Mouse (Mus musculus) small intestine, adult 2 months (tissue): ENCODE results near the gene Fndc3b. TPM values are rescaled to one million over a fixed set of nuclear protein-coding genes. Genes with fewer than 3 reads are reported as not detected.

ENCODE experiments used
- H3K27ac ChIP-seq: fragments of 200-500 bp; 2 replicates; pipeline ENCODE4 v1.5.1; 2012; ENCODE audit warnings: low read depth, low read length, control low read depth, inconsistent platforms; ENCODE audit not compliant: insufficient read depth
- H3K27me3 ChIP-seq: fragments of 200-500 bp; 2 replicates; pipeline ENCODE4 v1.6.1; 2012; ENCODE audit warnings: mild to moderate bottlenecking, moderate library complexity, low read length, inconsistent platforms; ENCODE audit not compliant: control insufficient read depth, insufficient read depth
- H3K36me3 ChIP-seq: fragments of 200-500 bp; 2 replicates; pipeline ENCODE4 v1.6.1; 2012; ENCODE audit warnings: mild to moderate bottlenecking, low read length, control low read depth, inconsistent platforms; ENCODE audit not compliant: control insufficient read depth, insufficient read depth
- H3K4me1 ChIP-seq: fragments of 200-500 bp; 2 replicates; pipeline ENCODE4 v1.6.1; 2012; ENCODE audit warnings: low read length, inconsistent platforms, mixed read lengths; ENCODE audit not compliant: control insufficient read depth, insufficient read depth, insufficient read length
- H3K4me3 ChIP-seq: fragments of 200-500 bp; 2 replicates; pipeline ENCODE4 v1.5.1; 2012; ENCODE audit warnings: low read depth, mild to moderate bottlenecking, control low read depth, inconsistent platforms, low read length, moderate library complexity
- CTCF ChIP-seq: fragments of 200-500 bp; IDR thresholded peaks from 2 replicates; pipeline ENCODE4 v1.5.1; 2012; ENCODE audit warnings: low read depth, mild to moderate bottlenecking, control low read depth, inconsistent platforms, low read length, moderate library complexity, mixed read lengths; ENCODE audit not compliant: insufficient replicate concordance, insufficient read length; ENCODE audit errors: extremely low read depth
- POLR2A ChIP-seq: fragments of 200-500 bp; IDR thresholded peaks from 2 replicates; pipeline ENCODE4 v1.6.1; 2012; ENCODE audit warnings: low read depth, mild to moderate bottlenecking, control low read depth, inconsistent platforms, low read length, moderate library complexity
- WGBS: fragments of 180-500 bp; shearing (Covaris S2); methylation state at CpG from one replicate; pipeline ENCODE4 v1.1.7; 2018; 5-methylcytosine and 5-hydroxymethylcytosine counted together
- polyA plus RNA-seq: library from polyadenylated mRNA; depleted of rRNA; stranded (reverse); fragments of >200 nt; gene quantifications from 2 replicates; pipeline ENCODE4 v1.2.3, GENCODE M21; 2012

Fndc3b gene
- polyA plus RNA-seq, 1 experiment = 6.2 TPM

DNA sequence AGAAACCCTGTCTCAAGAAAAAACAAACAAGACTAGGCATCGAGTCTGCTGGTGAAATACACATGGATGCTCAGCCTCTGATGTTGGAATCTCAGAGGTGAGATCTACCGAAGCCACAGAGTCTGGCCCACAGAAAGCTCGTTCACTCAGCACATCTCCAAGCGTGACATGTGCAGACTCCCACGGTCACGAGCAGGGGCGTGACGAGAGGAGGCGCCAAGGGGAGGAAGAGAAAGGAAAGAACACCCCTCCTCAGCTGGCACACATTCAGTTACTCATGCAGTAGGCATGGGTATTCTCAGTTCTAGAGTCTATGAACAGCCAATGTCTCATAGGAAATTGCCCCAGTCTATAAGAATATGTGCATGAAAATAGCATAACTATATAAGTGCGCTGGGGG lies 199.3 kb downstream of the Fndc3b start:
- no peaks in the 10 kb centered on the region for H3K27me3 ChIP-seq
- WGBS = 82% methylated on average over 10 of the region's 10 CpGs

DNA sequence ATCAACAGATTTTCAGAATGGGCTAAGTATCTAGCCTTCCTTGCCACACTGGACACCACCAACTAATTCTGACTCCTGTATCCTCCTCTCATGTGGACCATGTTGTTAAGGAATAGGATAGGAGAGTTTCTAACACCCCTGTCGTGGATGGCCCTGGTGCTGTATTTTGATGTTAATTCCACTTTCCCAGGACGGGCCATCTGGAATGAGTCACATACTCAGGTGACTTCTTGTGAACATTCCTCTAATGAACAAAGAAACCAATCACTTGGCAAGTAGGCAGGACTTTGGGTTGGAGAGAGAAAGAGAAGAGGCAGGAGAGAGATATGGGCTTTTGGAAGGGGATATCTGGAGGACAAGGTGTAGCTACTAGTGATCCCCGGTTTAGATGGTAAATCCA lies 204.2 kb downstream of the Fndc3b start:
- no peak for TF ChIP-seq POLR2A
- 95% methylated on average over 3 of the region's 3 CpGs for WGBS
- Histone ChIP-seq H3K4me3 (no peak overlapping the region), H3K27ac (no peak overlapping the region), H3K27me3 (no peaks in the 10 kb centered on the region), H3K36me3 (peaks cover 12% of the 10 kb centered on the region), H3K4me1 (no peaks in the 10 kb centered on the region)

More for the DNA sequence above, 199.3 kb downstream of the Fndc3b start:
- H3K4me3 ChIP-seq = no peak overlapping the region
- TF ChIP-seq POLR2A (no peak), CTCF (no peak)
- no peaks in the 10 kb centered on the region for H3K4me1 ChIP-seq
- H3K27ac ChIP-seq = no peak overlapping the region
- peaks cover 3% of the 10 kb centered on the region; the same call in 1 of the 2 replicates for H3K36me3 ChIP-seq

DNA sequence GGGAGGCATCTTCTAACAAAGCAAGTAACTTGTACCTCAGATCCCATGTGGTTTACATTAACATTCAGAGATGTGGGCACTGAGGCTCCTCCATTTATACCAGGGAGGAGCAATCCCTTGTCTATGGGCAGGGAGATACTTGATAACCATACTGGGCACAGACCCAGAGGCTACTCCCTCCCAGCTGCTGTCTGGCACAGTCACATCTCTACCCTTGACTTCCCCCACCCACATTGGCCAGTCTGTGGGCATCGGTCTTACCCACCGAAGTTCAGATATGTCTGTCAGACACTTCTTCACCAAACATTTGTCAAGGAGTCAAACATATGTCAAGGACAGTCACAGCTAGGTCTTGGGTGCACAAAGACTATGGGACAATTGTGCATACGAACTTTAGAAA lies 205.5 kb downstream of the Fndc3b start:
- Histone ChIP-seq H3K27me3 (no peaks in the 10 kb centered on the region), H3K36me3 (peaks cover 12% of the 10 kb centered on the region), H3K27ac (no peak overlapping the region), H3K4me3 (no peak overlapping the region), H3K4me1 (no peaks in the 10 kb centered on the region)
- 83% methylated on average over 3 of the region's 3 CpGs for WGBS
- no peak for TF ChIP-seq POLR2A
- no peak for TF ChIP-seq CTCF

DNA sequence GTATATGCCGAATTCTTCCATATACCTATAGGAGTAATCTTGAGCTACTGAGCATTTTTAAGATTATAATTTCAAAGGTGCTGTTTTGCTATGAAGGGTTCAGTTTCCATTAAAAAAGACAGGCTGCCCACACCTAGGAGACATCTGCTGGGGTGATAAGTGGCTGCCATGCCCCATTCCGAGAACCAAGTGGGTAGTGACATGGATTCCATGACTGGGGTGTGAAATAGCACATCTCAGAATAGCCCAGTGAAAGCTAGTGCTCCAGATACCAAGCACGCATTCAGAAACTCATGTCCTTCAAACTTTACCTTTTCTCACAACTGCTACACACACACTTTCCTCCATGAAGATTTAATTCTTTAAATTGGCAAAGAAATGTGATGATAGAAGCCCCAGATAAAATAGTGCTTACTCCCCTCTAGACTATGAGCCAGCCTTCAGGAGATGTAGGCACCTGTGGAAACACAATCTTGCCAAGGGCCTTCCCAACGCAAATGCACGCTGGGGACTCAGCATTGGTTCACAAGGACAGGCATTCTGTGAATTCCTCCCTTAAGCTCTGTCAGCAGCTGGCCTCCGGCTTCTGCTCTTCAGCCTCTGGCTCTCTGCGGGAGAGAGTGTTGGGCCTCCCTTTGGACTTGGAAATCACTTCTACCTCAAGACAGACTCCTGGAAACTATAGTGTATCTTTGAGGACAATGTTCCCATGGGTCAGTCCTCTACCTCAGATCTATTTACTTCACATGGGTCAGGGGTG lies 207.6 kb downstream of the Fndc3b start:
- 95% methylated on average over 7 of the region's 7 CpGs for WGBS
- Histone ChIP-seq H3K36me3 (peaks cover 16% of the 10 kb centered on the region), H3K27ac (no peak overlapping the region), H3K4me3 (no peak overlapping the region), H3K27me3 (no peaks in the 10 kb centered on the region), H3K4me1 (no peaks in the 10 kb centered on the region)
- TF ChIP-seq CTCF (no peak), POLR2A (no peak)

DNA sequence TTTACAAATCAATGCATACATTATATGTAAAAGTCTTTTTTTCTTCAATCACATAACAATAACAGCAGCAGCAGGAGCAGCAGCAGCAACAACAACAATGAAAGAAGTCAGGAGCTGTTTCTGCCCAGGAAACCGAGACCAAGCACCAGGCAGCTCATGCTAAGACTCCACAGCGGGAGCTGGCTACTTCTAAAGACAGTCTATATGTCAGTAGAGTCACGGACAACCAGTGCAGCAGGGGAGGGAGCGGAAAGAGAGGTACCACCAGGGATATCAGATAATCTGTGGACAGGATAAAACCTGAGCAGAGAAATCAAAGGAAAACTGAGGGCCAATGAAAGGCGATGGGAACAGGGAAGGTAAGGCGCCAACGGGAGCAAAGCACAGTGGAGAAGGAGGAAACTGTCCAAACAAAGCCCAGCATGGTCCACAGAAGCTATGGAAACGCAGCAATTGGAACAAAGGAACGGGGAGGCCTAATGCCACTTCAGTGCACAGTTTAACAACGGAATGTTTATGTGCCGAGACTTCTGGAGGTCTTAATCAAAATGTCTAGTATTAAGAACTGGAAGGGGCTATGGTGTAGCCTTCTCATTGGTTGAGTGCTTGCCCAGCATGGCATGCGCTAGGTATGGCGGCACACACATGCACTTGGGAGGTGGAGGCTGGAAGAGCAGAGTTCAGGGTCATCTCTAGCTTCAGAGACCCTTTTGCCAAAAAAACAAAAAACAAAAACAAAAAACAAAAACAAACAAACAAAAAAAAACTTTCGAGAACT lies 215.6 kb downstream of the Fndc3b start:
- Histone ChIP-seq H3K4me3 (no peak overlapping the region), H3K27me3 (no peaks in the 10 kb centered on the region), H3K36me3 (peaks cover 17% of the 10 kb centered on the region), H3K4me1 (no peaks in the 10 kb centered on the region), H3K27ac (no peak overlapping the region)
- TF ChIP-seq CTCF = no peak
- no peak for TF ChIP-seq POLR2A
- 92% methylated on average over 14 of the region's 14 CpGs for WGBS

GRCm38 (mm10) chr3:27494698-27495097 lies 216.4 kb downstream of the Fndc3b start:
- Histone ChIP-seq H3K36me3 (peaks cover 17% of the 10 kb centered on the region), H3K27me3 (no peaks in the 10 kb centered on the region), H3K4me3 (no peak overlapping the region), H3K27ac (no peak overlapping the region), H3K4me1 (no peaks in the 10 kb centered on the region)
- TF ChIP-seq POLR2A (no peak), CTCF (no peak)
- 87% methylated on average over 6 of the region's 6 CpGs for WGBS

DNA sequence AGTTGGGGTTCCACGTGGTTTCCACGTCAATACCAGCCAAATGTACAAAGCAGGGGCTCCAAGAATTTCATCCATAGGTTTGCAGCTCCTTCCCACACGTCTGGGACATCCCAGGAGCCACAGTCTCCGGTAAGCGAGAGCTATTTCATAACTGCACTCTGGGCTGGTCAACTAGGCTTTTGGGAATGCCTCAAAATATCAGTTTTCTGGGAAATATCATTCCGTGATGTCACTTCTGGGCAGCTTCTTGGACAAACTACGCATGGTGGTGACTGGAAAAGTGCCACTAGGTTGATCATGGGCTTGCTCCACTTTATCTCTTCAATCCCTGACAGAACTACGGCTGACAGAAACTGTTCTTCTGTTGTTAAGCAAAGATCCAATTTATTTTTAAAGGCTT lies 217.0 kb downstream of the Fndc3b start:
- Histone ChIP-seq H3K4me1 (no peaks in the 10 kb centered on the region), H3K4me3 (no peak overlapping the region), H3K27ac (no peak overlapping the region), H3K36me3 (peaks cover 19% of the 10 kb centered on the region), H3K27me3 (no peaks in the 10 kb centered on the region)
- TF ChIP-seq CTCF (no peak), POLR2A (no peak)
- WGBS = 89% methylated on average over 8 of the region's 8 CpGs
